Mouse (Mus musculus) urinary bladder, postnatal 36 days (tissue): ENCODE results near the gene Ahsg.

Source experiments
- DNase-seq, 2 experiments: peaks; one replicate each; pipeline ENCODE4 v3.0.0; 2022; ENCODE audit warnings: low spot score in 2 of 2, mixed read lengths in 1 of 2

The Ahsg gene

GRCm38 (mm10) chr16:22890683-22891510, at the start of gene Ahsg:
Ahsg (plus strand) TSS chr16:22891277.
- no peak for DNase-seq

- DNase-seq = no peak
Observed at GRCm38 (mm10) chr16:22842871-22843270, 48.2 kb upstream of the Ahsg start.

- DNase-seq = peak; percentile 35 to 75
Observed at GRCm38 (mm10) chr16:22844061-22844801, 46.8 kb upstream of the Ahsg start.

- no peak for DNase-seq
Observed at GRCm38 (mm10) chr16:22844834-22845233, 46.2 kb upstream of the Ahsg start.

- no peak for DNase-seq
Observed at GRCm38 (mm10) chr16:22845481-22845880, 45.6 kb upstream of the Ahsg start.

- DNase-seq = no peak
Observed at GRCm38 (mm10) chr16:22847686-22848085, 43.4 kb upstream of the Ahsg start.

GRCm38 (mm10) chr16:22848331-22848730, 42.7 kb upstream of the Ahsg start:
- DNase-seq = no peak

- DNase-seq = no peak
Observed at GRCm38 (mm10) chr16:22852709-22853108, 38.4 kb upstream of the Ahsg start.

GRCm38 (mm10) chr16:22856773-22857172, 34.3 kb upstream of the Ahsg start:
- DNase-seq = no peak

- DNase-seq = peak; percentile 95 to 99
Observed at GRCm38 (mm10) chr16:22857431-22858113, 33.5 kb upstream of the Ahsg start, which contains the start of the genes Tbccd1 and Dnajb11. Tbccd1 (minus strand) TSS chr16:22857669. Dnajb11 (plus strand) TSS chr16:22857845.

- DNase-seq = no peak
Observed at GRCm38 (mm10) chr16:22872397-22872796, 18.7 kb upstream of the Ahsg start.

- no peak for DNase-seq
Observed at GRCm38 (mm10) chr16:22873369-22873768, 17.7 kb upstream of the Ahsg start.

- no peak for DNase-seq
Observed at GRCm38 (mm10) chr16:22876218-22877043, 14.6 kb upstream of the Ahsg start.

GRCm38 (mm10) chr16:22877660-22878390, 13.3 kb upstream of the Ahsg start:
- DNase-seq = no peak

- DNase-seq = no peak
Observed at GRCm38 (mm10) chr16:22878716-22879115, 12.4 kb upstream of the Ahsg start.

GRCm38 (mm10) chr16:22879945-22880595, 11.0 kb upstream of the Ahsg start:
- no peak for DNase-seq

GRCm38 (mm10) chr16:22880900-22881299, 10.2 kb upstream of the Ahsg start:
- DNase-seq = no peak

GRCm38 (mm10) chr16:22881487-22881886, 9.6 kb upstream of the Ahsg start:
- no peak for DNase-seq

- no peak for DNase-seq
Observed at GRCm38 (mm10) chr16:22883441-22883840, 7.6 kb upstream of the Ahsg start.

- no peak for DNase-seq
Observed at GRCm38 (mm10) chr16:22885356-22885755, 5.7 kb upstream of the Ahsg start.
